Mouse (Mus musculus) embryonic fibroblast, embryonic 13.5 days (primary cell): ENCODE measurements around the gene Iah1.

Experiments used
- CTCF ChIP-seq: IDR thresholded peaks from 2 replicates; pipeline ENCODE4 v1.5.1; 2011; ENCODE audit warnings: mild to moderate bottlenecking, control low read depth, low read length, moderate library complexity, borderline replicate concordance; ENCODE audit not compliant: insufficient read depth
- POLR2A ChIP-seq: IDR thresholded peaks from 2 replicates; pipeline ENCODE4 v1.6.1; 2011; ENCODE audit warnings: low read depth, mild to moderate bottlenecking, control low read depth, low read length, moderate library complexity

GRCm38 (mm10) chr12:21268083-21268616, 48.0 kb upstream of the Iah1 start:
- TF ChIP-seq CTCF = no peak
- TF ChIP-seq POLR2A = no peak
